Mouse (Mus musculus) midbrain, embryonic 16.5 days (tissue): ENCODE measurements at regions not wholly inside any gene's neighbourhood (a gene's known extent, or its start where the extent isn't known, plus 50 kb on each side); places are given as distances from the start of the nearest gene placed in this dataset.

Experiments
- ATAC-seq: fragments of 200-750 bp; cut with Nextera tagmentation; 2 replicates; pipeline ENCODE4 v1.8.0; 2017; ENCODE audit warnings: moderate TSS enrichment
- H3K27ac ChIP-seq: fragments of 300-500 bp; sonication (generic); 2 replicates; pipeline ENCODE4 v1.5.1; 2014; ENCODE audit warnings: mild to moderate bottlenecking, low read length, mixed read lengths
- H3K27me3 ChIP-seq: fragments of 300-500 bp; sonication (generic); 2 replicates; pipeline ENCODE4 v1.6.1; 2014; ENCODE audit warnings: low read depth, low read length, mixed read lengths; ENCODE audit not compliant: control insufficient read depth, insufficient read depth
- H3K36me3 ChIP-seq: fragments of 300-500 bp; sonication (generic); 2 replicates; pipeline ENCODE4 v1.6.1; 2014; ENCODE audit warnings: mild to moderate bottlenecking, low read length, moderate library complexity, mixed read lengths; ENCODE audit not compliant: control insufficient read depth, insufficient read depth
- H3K4me1 ChIP-seq: fragments of 300-500 bp; sonication (generic); 2 replicates; pipeline ENCODE4 v1.6.1; 2014; ENCODE audit warnings: mild to moderate bottlenecking, low read length, mixed read lengths; ENCODE audit not compliant: control insufficient read depth, insufficient read depth
- H3K4me2 ChIP-seq: fragments of 300-500 bp; sonication (generic); 2 replicates; pipeline ENCODE4 v1.6.1; 2014; ENCODE audit warnings: mild to moderate bottlenecking, low read length, mixed read lengths
- H3K4me3 ChIP-seq: fragments of 300-500 bp; sonication (generic); 2 replicates; pipeline ENCODE4 v1.5.1; 2014; ENCODE audit warnings: low read depth, mild to moderate bottlenecking, low read length, moderate library complexity, mixed read lengths
- H3K9ac ChIP-seq: fragments of 300-500 bp; sonication (generic); 2 replicates; pipeline ENCODE4 v1.6.1; 2014; ENCODE audit warnings: low read depth, low read length, mixed read lengths
- H3K9me3 ChIP-seq: fragments of 300-500 bp; sonication (generic); replicated peaks from 2 replicates; pipeline ENCODE4 v1.6.1; 2014; ENCODE audit warnings: mild to moderate bottlenecking, low read length, mixed read lengths; ENCODE audit not compliant: control insufficient read depth, poor library complexity, severe bottlenecking
- WGBS: fragments of 180-500 bp; shearing (Covaris S2); extraction: QIAGEN DNeasy Blood & Tissue Kit; methylation state at CpG from one replicate; pipeline ENCODE4 v1.1.7; 2014; 5-methylcytosine and 5-hydroxymethylcytosine counted together

DNA sequence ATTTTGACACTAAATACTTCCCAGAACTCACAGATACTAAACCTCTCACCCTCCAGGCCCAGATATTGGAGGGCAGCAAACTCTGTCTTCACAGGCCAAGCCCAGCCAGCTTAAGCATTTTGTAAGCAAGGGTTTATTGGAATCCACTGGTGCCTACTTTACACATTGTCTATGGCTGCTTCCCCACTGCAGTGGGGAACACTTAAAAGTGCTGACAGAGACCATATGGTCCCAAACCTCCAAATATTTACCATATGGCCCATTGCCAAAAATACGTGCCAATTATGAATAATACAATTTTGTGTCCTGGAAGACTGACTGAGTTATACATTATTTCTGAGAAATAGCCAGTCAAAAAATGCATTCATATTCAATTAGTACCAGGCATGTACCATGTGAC lies 136.7 kb upstream of the Rnd3 start:
- Histone ChIP-seq H3K27me3 (no peaks in the 10 kb centered on the region), H3K4me3 (no peak overlapping the region), H3K27ac (no peak overlapping the region), H3K9ac (no peak overlapping the region), H3K4me1 (peaks cover 4% of the 10 kb centered on the region; the same call in 1 of the 2 replicates), H3K9me3 (no peaks in the 10 kb centered on the region), H3K4me2 (no peak overlapping the region), H3K36me3 (no peaks in the 10 kb centered on the region)
- 73% methylated on average over 1 of the region's 1 CpGs for WGBS
- ATAC-seq: no peak

DNA sequence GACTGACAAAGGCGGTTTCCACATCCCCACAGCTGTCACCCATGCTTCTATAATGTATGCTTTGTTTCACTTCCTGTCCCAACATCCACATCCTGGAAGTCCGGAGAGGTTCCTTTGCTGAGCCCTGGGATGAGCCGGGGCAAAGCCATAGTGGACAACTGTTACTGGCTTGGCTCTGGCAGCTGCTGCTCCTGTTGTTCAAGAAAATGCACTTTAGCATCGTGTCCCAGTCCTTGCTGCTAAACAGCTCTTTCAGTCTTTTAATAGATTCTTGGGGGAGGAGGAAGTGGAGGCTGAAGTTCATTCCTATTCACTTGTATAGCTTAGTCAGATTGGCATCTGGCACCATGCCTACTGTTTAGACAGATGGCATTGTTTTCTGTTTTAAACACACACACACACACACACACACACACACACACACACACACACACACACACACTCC lies 135.9 kb upstream of the Rnd3 start:
- no peak for ATAC-seq
- H3K9ac ChIP-seq: no peak overlapping the region
- no peaks in the 10 kb centered on the region for H3K27me3 ChIP-seq
- peaks cover 3% of the 10 kb centered on the region; the same call in 1 of the 2 replicates for H3K4me1 ChIP-seq
- H3K36me3 ChIP-seq: no peaks in the 10 kb centered on the region
- 28% methylated on average over 4 of the region's 4 CpGs for WGBS
- H3K4me2 ChIP-seq: no peak overlapping the region
- H3K9me3 ChIP-seq: no peaks in the 10 kb centered on the region
- no peak overlapping the region for H3K4me3 ChIP-seq
- no peak overlapping the region for H3K27ac ChIP-seq

GRCm38 (mm10) chr2:51279396-51280045 lies 130.6 kb upstream of the Rnd3 start:
- Histone ChIP-seq H3K36me3 (no peaks in the 10 kb centered on the region), H3K27me3 (no peaks in the 10 kb centered on the region), H3K4me1 (peaks cover 3% of the 10 kb centered on the region; the same call in 1 of the 2 replicates), H3K27ac (no peak overlapping the region), H3K4me2 (no peak overlapping the region), H3K9ac (no peak overlapping the region), H3K4me3 (no peak overlapping the region), H3K9me3 (no peaks in the 10 kb centered on the region)
- ATAC-seq: no peak
- 86% methylated on average over 5 of the region's 5 CpGs for WGBS

DNA sequence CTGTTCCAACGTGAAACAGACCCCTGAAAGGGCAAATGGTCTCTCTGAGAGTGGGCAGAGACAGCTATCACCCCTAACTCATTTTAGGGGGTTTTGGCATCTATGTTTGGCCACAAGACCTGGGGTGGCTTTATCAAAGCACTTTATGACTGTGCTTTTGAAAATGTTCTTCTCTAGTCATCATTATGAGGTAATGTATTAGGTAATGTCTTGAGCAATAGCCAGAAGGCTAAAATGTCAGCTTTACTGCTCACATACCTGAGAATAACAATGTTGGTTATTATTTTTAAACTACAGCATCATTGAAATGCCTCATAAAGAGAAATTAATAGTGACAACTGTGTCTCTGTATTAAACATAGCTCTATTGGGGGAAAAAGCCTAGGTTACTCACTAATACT lies 129.9 kb upstream of the Rnd3 start:
- Histone ChIP-seq H3K4me1 (peaks cover 3% of the 10 kb centered on the region; the same call in 1 of the 2 replicates), H3K9me3 (no peaks in the 10 kb centered on the region), H3K4me2 (no peak overlapping the region), H3K27me3 (no peaks in the 10 kb centered on the region), H3K27ac (no peak overlapping the region), H3K9ac (no peak overlapping the region), H3K4me3 (no peak overlapping the region), H3K36me3 (no peaks in the 10 kb centered on the region)
- no peak for ATAC-seq
- 86% methylated on average over 1 of the region's 1 CpGs for WGBS

DNA sequence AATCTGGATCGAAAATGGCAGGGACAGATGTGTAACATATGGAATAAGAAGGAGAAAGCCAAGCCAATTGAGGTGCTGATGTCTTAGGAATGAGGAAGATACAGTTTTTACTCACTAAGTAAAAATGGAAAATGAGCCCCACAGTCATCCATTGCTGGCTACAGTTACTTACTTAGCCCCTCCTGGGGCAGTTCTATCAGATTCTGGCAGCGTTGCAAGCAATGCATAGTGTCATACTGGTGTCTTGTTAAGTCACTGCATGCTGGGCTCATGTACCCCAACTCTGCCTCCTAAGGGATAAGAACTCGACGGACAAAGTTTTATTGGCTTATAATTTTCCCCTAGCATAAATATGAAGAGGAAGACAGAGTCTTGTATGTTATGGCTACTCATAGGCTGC lies 129.4 kb upstream of the Rnd3 start:
- 85% methylated on average over 4 of the region's 4 CpGs for WGBS
- Histone ChIP-seq H3K9ac (no peak overlapping the region), H3K36me3 (no peaks in the 10 kb centered on the region), H3K27ac (no peak overlapping the region), H3K4me1 (peaks cover 3% of the 10 kb centered on the region; the same call in 1 of the 2 replicates), H3K4me3 (no peak overlapping the region), H3K4me2 (no peak overlapping the region), H3K27me3 (no peaks in the 10 kb centered on the region), H3K9me3 (no peaks in the 10 kb centered on the region)
- no peak for ATAC-seq

- WGBS: 80% methylated on average over 2 of the region's 2 CpGs
These were observed 127.7 kb upstream of the Rnd3 start for GRCm38 (mm10) chr2:51276591-51276990.

DNA sequence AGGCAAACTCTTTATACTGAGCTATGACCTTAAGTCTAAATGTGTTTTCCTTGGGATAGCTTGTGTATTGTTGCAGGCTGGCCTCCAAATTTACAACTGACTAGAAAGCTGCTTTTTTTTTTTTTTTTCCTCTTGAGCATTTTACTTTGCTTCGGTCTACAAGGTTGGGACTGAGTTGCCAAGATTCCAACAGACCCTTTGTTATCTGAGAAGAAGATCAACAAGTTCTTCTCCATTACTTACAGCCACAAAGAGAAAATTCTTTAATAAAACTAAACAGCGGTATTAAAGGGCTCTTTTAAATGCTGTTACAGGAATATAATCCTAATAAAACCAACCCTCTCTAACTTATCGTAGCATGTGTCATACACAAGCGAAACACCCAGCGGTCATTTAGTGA lies 124.4 kb upstream of the Rnd3 start:
- ATAC-seq: no peak
- no peak overlapping the region for H3K27ac ChIP-seq
- no peak overlapping the region for H3K4me2 ChIP-seq
- H3K27me3 ChIP-seq: no peaks in the 10 kb centered on the region
- peaks cover 3% of the 10 kb centered on the region; the same call in 1 of the 2 replicates for H3K4me1 ChIP-seq
- 68% methylated on average over 5 of the region's 5 CpGs for WGBS
- H3K9ac ChIP-seq: no peak overlapping the region
- H3K4me3 ChIP-seq: no peak overlapping the region
- no peaks in the 10 kb centered on the region for H3K36me3 ChIP-seq
- H3K9me3 ChIP-seq: no peaks in the 10 kb centered on the region

More at GRCm38 (mm10) chr2:51276591-51276990, 127.7 kb upstream of the Rnd3 start:
- H3K9ac ChIP-seq: no peak overlapping the region
- no peaks in the 10 kb centered on the region for H3K36me3 ChIP-seq
- H3K27ac ChIP-seq: no peak overlapping the region
- H3K4me2 ChIP-seq: no peak overlapping the region
- H3K9me3 ChIP-seq: no peaks in the 10 kb centered on the region
- no peaks in the 10 kb centered on the region for H3K27me3 ChIP-seq
- no peak overlapping the region for H3K4me3 ChIP-seq
- no peak for ATAC-seq
- H3K4me1 ChIP-seq: peaks cover 3% of the 10 kb centered on the region; the same call in 1 of the 2 replicates

GRCm38 (mm10) chr2:51268532-51268931 lies 119.6 kb upstream of the Rnd3 start:
- no peak for ATAC-seq
- Histone ChIP-seq H3K9ac (no peak overlapping the region), H3K27ac (no peak overlapping the region), H3K27me3 (no peaks in the 10 kb centered on the region), H3K9me3 (no peaks in the 10 kb centered on the region), H3K4me1 (no peaks in the 10 kb centered on the region), H3K36me3 (no peaks in the 10 kb centered on the region), H3K4me3 (no peak overlapping the region), H3K4me2 (no peak overlapping the region)
- WGBS: 81% methylated on average over 2 of the region's 2 CpGs

GRCm38 (mm10) chr2:51267662-51268061 lies 118.8 kb upstream of the Rnd3 start:
- H3K4me1 ChIP-seq: no peaks in the 10 kb centered on the region
- 71% methylated on average over 4 of the region's 5 CpGs for WGBS
- H3K9me3 ChIP-seq: no peaks in the 10 kb centered on the region
- ATAC-seq: no peak
- H3K9ac ChIP-seq: no peak overlapping the region
- H3K4me2 ChIP-seq: no peak overlapping the region
- no peak overlapping the region for H3K4me3 ChIP-seq
- no peak overlapping the region for H3K27ac ChIP-seq
- no peaks in the 10 kb centered on the region for H3K36me3 ChIP-seq
- H3K27me3 ChIP-seq: no peaks in the 10 kb centered on the region
